Mouse (Mus musculus): Measurements from ENCODE around the gene Klc4.

Klc4 gene

DNA sequence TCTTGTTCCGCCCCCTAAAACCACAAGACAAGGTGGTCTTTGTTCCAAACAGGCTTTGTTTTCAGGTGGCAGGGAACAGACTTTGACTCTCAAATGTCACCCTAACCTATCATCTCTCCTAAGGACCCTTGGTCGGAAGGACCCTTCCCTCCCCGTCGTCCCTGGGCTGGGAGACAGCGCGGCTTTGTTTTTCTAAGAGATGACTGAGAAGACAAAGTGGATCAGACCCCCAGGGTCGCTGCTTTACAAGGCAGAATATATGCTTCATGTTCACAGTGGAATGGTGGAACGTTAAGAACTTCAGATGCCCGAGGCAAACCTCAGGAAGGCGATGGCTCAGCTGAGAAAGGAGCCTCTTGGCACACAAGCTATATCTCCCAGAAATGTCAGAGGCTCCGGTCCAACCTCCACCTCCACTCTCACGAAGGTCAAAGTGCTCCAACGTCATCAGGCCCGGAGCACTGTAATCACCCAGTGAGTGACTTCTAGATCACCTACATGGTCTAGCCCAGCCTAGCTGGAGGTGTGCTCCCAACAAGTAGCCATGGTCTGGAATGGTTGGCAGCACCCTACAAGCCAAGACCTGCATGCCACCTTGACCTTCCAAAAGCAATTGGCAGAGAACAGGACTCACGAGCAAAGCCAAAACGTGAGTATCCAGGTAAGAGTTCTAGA, 26.0 kb downstream of the Klc4 start:
- no peak for DNase-seq

DNA sequence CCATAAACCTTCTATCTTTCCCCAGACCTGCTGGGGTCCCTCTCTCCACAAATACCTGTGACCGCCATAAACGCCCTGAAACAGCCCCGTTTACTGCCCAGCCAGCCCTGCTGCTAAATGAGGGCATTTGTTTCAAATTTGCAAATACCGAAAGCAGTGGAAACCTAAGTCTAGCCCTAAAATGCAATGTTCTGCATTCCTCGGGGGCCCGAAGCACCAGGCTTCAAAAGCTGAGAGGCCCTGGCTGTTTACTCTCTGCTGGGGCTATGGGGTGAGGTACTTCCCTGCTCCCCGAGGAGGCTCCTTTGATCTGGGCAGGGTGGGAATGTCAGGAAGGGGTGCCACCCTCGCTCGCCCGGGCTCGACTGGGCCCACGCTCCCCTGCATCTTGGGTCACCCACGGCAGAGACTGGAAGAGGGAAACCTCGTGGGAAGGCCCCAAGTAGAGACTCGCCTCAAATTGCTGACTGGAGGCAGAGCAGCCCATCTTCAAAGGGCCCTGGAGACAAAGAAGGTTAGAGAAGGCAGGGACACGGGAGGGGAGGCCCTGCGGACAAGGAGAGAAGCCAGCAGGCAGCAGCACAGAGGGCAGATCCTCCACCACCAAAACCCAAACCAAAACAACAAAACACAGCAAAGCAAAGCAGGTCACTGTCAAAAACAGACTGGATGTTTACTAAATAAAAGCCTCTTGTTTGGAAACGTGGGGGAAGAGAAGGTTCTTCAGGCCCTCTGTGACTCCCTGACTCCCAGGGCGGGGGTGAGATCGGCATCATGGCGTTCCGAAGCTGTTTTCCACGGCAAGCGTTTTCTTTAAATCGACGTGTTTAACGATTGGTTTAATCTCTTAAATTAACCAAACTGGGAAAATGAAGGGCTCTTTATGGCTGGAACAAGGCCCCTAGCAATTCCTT, 26.8 kb downstream of the Klc4 start:
- no peak for DNase-seq

DNA sequence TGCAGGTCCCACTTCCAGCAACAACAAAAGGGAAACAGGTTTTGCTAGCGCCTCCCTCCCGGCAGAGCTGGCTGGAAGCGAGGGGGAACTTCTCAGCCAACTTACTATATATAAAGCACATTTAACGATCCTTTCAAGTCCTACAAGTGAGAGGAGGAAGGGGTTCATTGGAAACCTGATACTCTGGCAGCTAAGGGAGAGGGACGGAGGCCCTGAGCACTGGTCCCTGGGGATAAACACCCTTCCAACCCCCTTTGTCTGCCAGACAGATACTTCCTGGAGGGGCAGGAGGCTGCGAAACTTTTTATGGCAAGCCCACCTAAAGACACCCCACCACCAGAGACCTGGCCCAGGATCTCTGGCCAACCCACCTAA, 27.4 kb downstream of the Klc4 start:
- no peak for DNase-seq

DNA sequence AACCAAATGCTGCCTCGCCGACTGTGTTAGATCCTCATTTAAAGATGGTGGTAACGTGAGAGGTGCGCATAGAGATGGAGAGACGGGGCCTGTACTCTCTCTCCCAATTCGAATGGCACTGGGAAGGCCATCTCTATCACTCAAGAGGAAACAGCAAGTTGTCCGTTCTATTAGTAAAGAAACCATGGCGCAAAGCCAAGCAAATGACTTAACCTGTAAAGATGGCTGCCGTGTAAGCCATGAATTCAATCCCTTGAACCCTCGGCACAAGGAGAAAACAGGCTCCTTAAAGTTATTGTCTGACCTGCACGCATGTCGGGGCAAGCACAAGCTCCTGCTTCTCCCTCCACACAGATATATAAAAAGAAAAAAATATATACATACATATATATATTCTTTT, 28.0 kb downstream of the Klc4 start:
- no peak for DNase-seq

DNA sequence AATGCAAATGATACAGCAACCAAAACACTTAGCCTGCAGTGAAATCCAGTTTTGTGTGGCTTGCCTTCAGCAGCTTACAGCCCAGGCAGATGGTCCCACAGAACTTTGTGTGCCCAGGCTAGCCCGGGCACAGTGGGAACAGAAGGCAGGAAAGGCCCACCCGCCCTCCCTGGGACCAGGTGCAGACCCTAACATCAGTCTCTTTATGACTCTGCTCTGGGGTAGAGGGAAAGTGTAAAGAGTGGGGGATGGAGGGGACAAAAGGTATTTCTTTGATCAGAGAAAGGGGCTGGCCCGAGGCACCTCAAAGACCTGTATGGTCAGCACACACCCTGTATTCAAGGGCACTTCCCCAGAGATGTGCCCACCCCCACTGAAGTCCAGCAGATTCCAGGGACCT, 32.6 kb downstream of the Klc4 start:
- no peak for DNase-seq

DNA sequence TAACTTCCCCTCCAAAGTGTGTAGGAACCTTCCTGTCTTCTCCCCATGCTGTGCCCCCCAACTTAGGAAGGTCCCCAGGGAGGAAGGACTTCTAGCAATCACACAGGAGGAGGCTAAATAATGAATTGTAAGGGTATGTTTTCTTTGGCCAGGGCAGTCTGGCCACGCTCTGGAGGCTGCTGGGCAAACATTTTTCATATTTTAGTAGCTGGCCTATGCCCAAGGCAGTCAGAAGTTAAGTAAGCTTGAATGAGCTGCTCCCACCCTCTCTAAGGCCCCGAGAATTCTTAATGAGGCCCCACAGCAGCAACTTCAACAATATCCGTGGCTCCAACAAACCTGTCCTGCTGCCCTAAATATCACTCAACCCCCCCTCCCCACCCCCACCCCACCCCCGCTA, 33.0 kb downstream of the Klc4 start:
- no peak for DNase-seq

DNA sequence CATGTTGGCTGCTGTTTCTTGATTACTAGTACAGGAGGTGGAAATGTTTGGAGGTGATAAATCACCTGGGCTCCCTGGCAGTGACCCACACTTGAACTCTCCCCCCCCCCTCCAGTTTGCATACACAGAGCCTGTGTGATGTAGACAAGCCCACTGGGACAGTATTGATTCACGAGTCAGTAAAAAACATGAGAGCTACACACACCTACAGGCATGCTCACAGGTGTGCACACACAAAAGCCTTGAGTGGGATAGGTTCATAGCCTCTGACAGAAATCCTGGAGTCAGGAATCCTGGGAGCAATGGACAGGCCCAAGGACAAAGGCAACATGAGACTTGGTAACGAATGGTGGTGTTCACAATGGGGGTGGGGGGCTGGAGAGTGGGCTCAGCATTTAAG, 33.6 kb downstream of the Klc4 start:
- no peak for DNase-seq

DNA sequence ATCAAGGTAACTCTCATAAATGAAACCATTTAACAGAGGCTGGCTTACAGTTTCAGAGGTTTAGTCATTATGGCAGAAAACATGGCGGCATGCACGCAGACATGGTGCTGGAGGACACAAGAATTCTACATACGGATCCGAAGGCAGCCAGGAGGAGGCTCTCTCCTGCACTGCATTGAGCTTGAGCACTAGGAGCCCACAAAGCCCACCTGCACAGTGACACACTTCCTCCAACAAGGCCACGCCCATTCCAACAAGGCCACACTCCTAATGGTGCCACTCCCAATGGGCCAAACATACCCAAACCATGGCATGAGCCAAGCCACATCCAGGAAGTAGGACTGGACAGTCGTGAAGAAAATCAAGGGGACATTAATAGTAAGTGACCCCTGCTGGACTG, 34.5 kb downstream of the Klc4 start:
- no peak for DNase-seq

DNA sequence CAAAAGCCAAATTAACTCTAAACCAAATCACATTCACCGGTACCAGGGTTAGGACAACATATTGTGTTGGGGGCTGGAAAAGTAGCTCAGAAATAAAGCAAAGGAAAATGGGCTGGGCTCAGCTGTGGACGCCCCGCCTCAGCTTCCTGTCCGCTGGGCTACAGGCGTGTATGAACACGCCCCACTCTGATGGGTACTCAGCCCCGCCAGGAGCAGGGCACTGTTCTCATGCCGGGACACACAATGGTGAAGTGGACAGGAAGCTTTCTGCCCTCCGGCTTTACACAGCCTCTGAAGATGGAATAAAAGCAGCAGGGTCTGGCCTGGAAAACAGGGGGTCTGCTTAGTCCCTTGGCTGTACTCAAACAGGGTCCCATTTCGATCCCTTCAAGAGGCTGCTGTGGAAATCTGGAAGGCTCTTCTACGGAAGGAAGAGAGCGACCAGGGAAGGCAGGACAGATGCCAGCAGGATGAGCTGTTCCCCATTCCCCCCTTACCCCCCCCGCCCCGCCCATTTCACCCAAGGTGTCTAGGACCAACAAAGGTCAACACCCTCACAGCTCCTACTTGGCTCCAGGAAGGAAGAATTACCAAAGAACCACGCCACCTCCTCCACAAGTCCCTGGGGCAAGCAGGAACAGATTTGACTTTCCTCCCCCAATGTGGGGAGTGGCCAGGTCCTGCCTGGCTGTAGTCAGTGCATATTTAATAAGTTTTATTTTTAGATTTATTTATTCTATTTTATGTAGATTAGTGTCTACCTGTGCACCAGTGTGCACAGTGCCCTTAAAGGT, 35.9 kb downstream of the Klc4 start:
- DNase-seq, result peak; percentile 93

DNA sequence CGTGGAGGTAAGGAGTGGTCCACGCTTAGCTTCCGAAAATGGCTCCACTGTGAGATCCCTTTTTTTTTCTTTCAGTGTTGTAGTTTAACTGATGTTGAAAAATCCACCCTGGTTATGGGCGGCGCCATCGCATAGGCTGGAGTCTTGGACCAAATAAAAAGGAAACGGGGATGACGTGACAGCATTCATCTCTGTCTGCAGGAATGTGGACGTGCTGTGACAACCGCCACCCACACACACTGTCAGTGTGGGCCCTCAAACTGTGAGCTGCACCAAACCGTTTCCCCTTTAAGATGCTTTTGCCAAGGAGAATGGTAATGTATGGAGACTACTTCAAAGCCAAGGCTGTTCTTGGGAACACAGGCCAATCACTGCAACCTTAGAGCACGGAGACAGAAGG, 39.8 kb downstream of the Klc4 start:
- DNase-seq, result no peak

DNA sequence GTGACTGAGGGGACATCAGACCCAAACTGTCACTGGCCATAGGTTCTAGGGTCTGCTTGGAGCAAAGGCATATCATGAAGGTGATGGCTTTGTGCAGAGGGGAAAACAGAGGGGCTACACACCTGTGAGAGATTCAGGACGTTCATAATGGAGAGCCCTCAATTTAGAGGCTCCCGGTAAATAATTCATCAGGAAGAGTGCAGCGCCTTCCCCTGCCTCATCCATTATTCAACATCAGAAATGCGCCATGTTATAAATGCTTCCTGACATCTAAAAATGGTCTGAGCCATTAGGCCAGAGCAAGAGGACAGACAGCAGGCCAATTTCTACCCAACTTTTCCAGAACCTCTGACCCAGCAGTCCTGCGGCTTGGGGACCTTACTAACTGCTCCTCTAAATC, 40.7 kb downstream of the Klc4 start:
- DNase-seq, result no peak

DNA sequence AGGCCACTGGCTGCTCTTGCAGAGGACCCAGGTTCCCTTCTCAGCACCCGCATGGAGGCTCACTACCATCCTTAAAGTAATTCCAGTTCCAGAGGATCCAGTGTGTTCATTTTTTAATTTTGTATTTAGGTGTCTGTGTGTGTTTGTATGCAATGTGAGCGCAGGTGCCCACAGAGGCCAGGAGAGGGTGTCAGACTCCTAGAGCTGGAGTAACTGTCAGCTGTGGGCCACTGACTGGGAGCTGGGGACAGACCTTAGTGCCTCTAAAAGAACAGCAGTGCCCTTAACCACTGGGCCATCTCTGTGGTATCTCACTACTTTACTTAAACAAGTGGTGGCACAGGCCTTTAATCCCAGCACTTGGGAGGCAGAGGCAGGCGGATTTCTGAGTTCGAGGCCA, 42.6 kb downstream of the Klc4 start:
- no peak for DNase-seq

DNA sequence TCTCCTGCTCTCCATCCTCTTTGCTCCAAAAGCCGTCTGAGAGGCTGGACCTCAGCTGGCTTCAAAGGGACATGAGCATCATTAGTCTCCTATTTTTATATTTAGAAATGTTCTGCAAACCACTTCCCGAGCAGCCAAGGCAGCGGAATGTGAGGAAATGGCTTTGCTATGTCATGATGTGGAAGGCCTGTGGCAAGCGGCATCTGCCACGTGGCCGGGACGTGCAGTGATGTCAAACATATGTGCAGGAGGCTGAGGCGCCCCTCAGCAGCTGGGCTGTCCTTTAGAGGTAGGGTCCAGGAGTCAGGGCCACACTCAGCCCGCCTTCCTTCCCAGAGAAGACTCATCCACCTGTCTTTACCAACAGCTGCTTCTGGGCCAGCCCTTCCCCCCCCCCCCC, 43.6 kb downstream of the Klc4 start:
- DNase-seq, result no peak

DNA sequence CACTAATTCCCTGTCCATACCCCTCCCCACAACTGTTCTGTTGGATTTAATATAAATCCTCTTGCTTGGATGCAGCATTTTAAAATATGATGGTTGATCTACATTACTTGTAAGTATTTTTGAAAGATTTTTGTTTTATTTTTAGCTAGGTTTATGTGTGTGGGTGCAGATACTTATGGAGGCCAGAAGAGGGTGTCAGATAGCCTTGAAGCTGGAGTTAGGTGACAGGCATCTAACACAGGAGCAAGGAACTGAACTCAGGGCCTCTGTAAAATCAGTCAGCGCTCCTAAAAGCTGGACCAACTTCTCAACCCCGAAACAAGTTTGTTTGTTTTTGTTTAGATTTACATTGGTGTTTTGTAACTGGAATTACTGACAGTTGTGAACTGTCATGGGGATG, 45.3 kb downstream of the Klc4 start:
- no peak for DNase-seq

DNA sequence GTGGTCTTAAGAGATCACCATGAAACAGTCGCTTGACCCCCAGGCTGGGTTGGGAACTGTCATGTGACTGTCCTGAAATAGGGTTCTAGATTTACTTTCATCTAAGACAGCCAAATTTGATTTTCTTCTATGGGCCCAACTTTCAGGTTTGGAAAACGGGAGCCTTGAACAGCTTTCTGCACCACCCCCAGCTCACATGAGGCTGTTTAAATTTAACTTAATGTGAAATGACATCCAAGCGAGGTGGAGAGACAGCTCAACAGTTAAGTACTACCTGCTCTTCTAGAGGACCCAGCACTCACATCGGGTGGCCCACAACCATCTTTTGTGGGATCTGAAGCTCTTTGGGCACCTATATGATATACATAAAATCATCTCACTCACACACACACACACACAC, 46.9 kb downstream of the Klc4 start:
- DNase-seq, result no peak

DNA sequence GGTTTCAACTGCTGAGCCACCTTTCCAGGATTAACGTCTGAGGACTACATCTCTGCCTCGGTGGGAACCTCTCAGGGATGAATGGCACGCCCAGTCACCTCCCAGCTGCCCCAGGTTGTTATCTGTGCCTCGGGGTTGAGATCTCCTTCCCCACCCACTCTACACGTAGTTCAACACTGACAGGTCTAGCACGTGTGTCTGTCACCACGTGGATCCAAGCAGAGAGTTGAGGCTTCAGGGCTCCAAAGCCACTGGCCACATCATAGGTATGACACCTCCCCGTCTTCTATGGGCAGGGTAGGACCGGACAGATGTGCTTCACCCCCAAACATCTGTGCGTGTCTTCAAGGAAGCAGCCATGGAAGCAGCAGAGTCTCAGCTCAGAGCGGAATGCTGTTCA, 47.9 kb downstream of the Klc4 start:
- no peak for DNase-seq

DNA sequence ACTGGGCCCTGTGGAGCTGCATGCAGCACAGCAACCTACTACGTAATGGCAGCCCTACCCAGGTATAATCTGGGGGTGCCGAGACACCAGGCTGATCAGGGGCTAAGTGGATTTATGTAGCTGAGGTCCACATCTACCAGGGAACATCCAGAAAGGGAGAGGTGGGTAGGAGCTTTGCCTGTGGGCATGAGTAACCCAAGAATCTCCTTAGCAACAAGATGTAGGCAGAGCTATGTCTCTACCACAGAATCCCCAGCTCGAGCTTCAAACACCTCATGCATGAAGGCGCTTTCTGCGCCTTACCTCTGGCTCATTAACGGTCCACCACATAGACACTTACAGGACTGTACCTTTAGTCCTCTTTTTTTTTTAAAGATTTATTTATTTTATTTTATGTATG, 50.5 kb downstream of the Klc4 start:
- DNase-seq, result no peak

DNA sequence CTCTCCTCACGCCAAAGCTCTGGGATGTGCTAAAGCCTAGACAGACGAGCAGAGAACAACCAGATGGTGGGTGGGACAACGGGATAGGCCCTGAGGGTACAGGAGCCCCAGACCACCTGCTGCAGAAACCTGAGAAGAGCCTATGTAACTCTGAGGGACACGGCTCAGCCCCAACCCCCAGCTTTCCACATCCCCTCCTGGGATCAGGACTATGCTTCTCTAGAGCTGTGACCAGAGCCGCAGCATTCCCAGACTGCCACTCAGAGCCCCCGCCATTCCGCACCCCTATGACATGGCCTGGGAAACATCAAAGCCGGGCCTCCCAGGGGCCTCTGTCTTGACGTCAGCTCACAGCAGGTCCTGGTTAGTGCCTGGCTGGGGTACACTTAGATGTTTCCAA, 51.2 kb downstream of the Klc4 start:
- DNase-seq, result no peak

DNA sequence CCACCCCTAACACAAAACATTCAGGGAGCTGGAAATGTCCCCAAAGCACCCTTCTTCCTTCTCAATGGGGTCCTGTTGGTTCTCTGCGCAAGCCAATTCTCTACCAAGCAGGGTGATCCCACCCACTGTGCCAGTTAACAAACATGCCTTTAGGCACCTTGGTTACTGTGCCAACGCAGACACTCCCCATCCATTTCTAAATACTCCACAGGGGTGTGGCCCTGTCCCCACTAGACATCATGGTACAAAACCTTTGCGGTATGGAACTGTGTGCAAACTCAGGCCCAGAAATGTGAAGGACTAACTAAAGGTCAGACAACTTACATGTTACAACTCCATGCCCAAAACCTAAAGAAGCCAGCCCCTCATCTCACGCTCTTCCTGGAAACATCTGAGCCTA, 52.7 kb downstream of the Klc4 start:
- no peak for DNase-seq

DNA sequence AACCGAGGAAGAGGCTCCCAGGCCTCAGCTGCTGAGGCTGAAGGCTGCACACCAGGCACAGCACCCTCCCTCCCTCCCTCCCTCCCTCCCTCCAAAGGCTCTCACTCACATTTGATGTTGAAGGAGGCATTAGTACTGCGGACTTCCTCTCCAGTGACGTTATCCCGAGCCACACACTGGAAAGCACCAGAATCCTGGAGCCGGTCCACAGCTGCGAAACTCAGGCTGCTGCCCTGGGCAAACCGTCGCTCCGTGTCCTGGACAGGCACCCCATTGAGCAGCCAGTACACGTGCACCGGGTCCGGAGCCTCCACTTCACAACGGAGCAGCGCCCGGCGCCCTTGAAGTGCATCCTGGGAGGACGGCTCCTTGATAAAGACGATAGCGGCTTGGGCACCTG, 54.4 kb downstream of the Klc4 start:
- DNase-seq, result no peak

DNA sequence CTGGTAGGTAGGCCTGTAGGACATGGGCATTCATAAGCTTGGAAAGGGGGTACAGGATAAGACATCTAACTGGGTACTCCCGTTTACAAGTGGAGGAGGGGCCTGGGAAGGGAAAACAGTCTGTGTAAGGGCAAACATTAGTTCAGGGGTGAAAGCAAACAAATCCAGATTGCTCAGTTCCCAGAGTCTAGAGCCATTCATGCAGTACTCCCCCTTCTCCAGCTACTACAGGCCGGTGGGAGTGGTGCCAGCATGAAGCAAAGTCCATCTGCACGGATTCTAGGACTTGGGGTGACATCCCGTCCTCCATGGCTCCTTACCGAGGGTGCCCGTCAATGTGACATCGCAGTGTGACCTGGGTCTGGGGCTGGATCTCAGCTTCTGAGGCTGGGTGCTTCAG, 55.4 kb downstream of the Klc4 start:
- no peak for DNase-seq

DNA sequence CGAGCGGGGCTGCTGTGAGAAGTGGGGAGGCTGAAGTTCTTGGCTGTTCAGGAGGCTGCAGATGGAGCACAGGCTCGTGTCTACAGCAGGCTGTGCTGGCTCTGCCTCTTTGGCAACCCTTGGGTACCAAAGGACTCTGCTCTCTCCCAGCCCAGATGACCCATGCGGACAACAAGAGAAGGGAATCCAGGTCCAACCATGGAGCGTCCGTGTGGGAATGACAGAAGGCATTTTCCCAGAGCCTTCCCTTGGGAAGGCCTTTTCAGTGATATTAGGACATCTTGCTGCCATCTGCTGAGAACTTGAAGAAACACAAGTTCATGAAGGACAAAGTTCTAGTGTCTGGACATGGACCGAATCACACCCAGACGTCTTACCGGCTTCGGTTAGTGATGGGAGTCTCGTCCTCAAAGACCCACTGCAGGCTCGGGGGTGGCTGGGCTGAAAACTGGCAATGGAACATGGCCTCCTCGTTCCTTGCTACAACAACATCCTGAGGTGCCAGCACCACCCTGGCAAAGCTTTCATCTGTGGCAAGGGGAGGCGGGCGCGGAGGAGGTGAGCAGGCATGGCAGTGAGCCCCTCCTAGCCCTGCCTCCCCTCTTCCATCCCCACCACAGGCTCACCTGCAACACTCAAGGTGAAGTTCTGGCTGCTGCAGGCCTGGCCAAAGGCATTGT, 56.0 kb downstream of the Klc4 start:
- DNase-seq, result no peak

DNA sequence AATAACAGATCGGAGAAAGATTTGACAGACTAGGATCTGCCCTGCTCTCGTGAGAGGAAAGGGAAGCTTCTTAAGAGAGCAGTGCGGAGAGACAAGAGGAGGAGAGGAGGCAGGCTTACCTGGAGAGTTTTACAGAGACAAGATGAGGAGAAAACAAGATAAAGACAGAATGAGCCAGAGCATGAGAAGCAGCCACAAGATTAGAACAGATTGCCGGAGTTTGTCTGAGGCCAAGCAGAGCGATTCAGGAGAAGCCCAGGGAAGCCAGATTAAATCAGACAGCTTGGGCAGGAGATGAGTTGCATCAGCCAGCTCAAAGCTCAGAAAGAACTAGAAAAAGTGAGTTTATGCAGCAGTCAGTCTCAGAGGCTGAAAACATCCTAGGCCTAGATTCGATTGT, 56.9 kb downstream of the Klc4 start:
- DNase-seq, result no peak
